8 mouse cellular contexts compared by ENCODE assay signal in genomic region chr5:28166256-28167231, GRCm38 (mm10). TPM values are rescaled to one million over a fixed set of nuclear protein-coding genes. Genes with fewer than 3 reads are reported as not detected.
DNase-seq lines count a peak whose midpoint lies in the region; ATAC-seq and TF ChIP-seq lines count a peak whose summit lies in the region.

No protein-coding gene starts in this region.

- peaks cover 54% of the 10 kb centered on the region for H3K27me3 ChIP-seq in hindbrain, embryonic 16.5 days (replicated peaks; ENCODE audit: control insufficient read depth, insufficient read depth, low read length)
- peaks cover 93% of the 10 kb centered on the region for H3K27me3 ChIP-seq in liver, embryonic 14.5 days (ENCODE audit: control insufficient read depth, insufficient read depth, low read length)

- no peak for TF ChIP-seq CTCF in embryonic fibroblast, embryonic 13.5 days (IDR thresholded peaks at IDR 0.05; ENCODE audit: borderline replicate concordance, insufficient read depth, low read length)
- no peak for TF ChIP-seq CTCF in liver, embryonic 14.5 days (IDR thresholded peaks at IDR 0.05; ENCODE audit: low read depth)
- no peak for TF ChIP-seq CTCF in olfactory bulb, adult 2 months (IDR thresholded peaks at IDR 0.05; ENCODE audit: insufficient read depth, low read depth, low read length)

- WGBS in hindbrain, embryonic 16.5 days: under 1% methylated on average over 96 of the region's 111 CpGs
- under 1% methylated on average over 105 of the region's 111 CpGs for WGBS in liver, embryonic 14.5 days (ENCODE audit: insufficient replicate concordance)
- WGBS in olfactory bulb, adult 2 months: under 1% methylated on average over 111 of the region's 111 CpGs

- no peak for TF ChIP-seq EP300 in liver, embryonic 14.5 days (IDR thresholded peaks at IDR 0.05; ENCODE audit: low read depth)

- H3K36me3 ChIP-seq in hindbrain, embryonic 16.5 days (ENCODE audit: control insufficient read depth, insufficient read depth, low read length): no peaks in the 10 kb centered on the region
- no peaks in the 10 kb centered on the region for H3K36me3 ChIP-seq in liver, embryonic 14.5 days (replicated peaks; ENCODE audit: control insufficient read depth, insufficient read depth, low read depth)

- peak overlapping the region; percentile 66 for H3K9ac ChIP-seq in hindbrain, embryonic 16.5 days (ENCODE audit: low read depth, low read length)
- no peak overlapping the region for H3K9ac ChIP-seq in liver, embryonic 14.5 days (replicated peaks)

- no peak for ATAC-seq in hindbrain, embryonic 16.5 days
- no peak for ATAC-seq in liver, embryonic 14.5 days (ENCODE audit: insufficient read depth)

- no peaks in the 10 kb centered on the region for H3K9me3 ChIP-seq in hindbrain, embryonic 16.5 days (ENCODE audit: control insufficient read depth, low read length)
- no peaks in the 10 kb centered on the region for H3K9me3 ChIP-seq in liver, embryonic 14.5 days (ENCODE audit: control insufficient read depth, low read length)

- H3K4me3 ChIP-seq in embryonic fibroblast, embryonic 13.5 days (ENCODE audit: insufficient read depth, low read length): peak overlapping the region; percentile 34
- peak overlapping the region; percentile 59 for H3K4me3 ChIP-seq in hindbrain, embryonic 16.5 days (ENCODE audit: low read length)
- H3K4me3 ChIP-seq in liver, embryonic 14.5 days (ENCODE audit: insufficient read depth in 1 of 2, low read depth in 2 of 2, low read length in 2 of 2): peak overlapping the region in 1 of 2 experiments; percentile 39; a peak in 1 of 4 replicates
- peak overlapping the region; percentile 32 for H3K4me3 ChIP-seq in olfactory bulb, adult 2 months (ENCODE audit: insufficient read depth, low read depth, low read length)

- no peak for TF ChIP-seq POLR2A in embryonic fibroblast, embryonic 13.5 days (IDR thresholded peaks at IDR 0.05; ENCODE audit: low read depth, low read length)
- TF ChIP-seq POLR2A in olfactory bulb, adult 2 months (IDR thresholded peaks at IDR 0.05; ENCODE audit: insufficient read depth, low read depth, low read length): no peak

- no peak overlapping the region for H3K27ac ChIP-seq in embryonic fibroblast, embryonic 13.5 days (ENCODE audit: insufficient read depth, low read length)
- peak overlapping the region; percentile 87 for H3K27ac ChIP-seq in hindbrain, embryonic 16.5 days (ENCODE audit: low read depth, low read length)
- no peak overlapping the region for H3K27ac ChIP-seq in liver, embryonic 14.5 days
- H3K27ac ChIP-seq in olfactory bulb, adult 2 months (ENCODE audit: insufficient read depth, low read depth, low read length): no peak overlapping the region

- H3K4me2 ChIP-seq in hindbrain, embryonic 16.5 days (ENCODE audit: low read length): peak overlapping the region; percentile 85
- peak overlapping the region; percentile 57 for H3K4me2 ChIP-seq in liver, embryonic 14.5 days (ENCODE audit: low read depth)

- H3K4me1 ChIP-seq in embryonic fibroblast, embryonic 13.5 days (ENCODE audit: control insufficient read depth, insufficient read depth, low read length): no peaks in the 10 kb centered on the region
- H3K4me1 ChIP-seq in hindbrain, embryonic 16.5 days (ENCODE audit: control insufficient read depth, insufficient read depth, low read depth, low read length): peaks cover 13% of the 10 kb centered on the region
- H3K4me1 ChIP-seq in liver, embryonic 14.5 days (replicated peaks; ENCODE audit: control insufficient read depth in 2 of 2, insufficient read depth in 2 of 2, low read length in 1 of 2): no peaks in the 10 kb centered on the region
- peaks cover 15% of the 10 kb centered on the region for H3K4me1 ChIP-seq in olfactory bulb, adult 2 months (ENCODE audit: control insufficient read depth, insufficient read depth, low read length)

- peak; percentile 38 for DNase-seq in ovary, postnatal 36 days (ENCODE audit: low spot score)
- no peak for DNase-seq in ovary, adult 18-20 months (ENCODE audit: low spot score)
- DNase-seq in brain, adult 2 months (ENCODE audit: low read depth, low spot score): peak; percentile 42
- no peak for DNase-seq in liver, embryonic 14.5 days (ENCODE audit: low read depth in 3 of 3, low spot score in 3 of 3)
- DNase-seq in right cerebral cortex, postnatal 25 days: no peak

RNA-seq across cellular contexts. Expression of gene En2, which starts 1.1 kb away (rescaled TPM):
- polyA plus RNA-seq in embryonic fibroblast, embryonic 13.5 days (2011; ENCODE audit: insufficient read length, low read depth, missing spikeins): not detected in 2 replicates
- 0.40 and 0.55 TPM in 2 replicates for polyA plus RNA-seq in hindbrain, embryonic 16.5 days (2015; fragmentation: Nextera tagmentation; extraction: Ambion mirVana)
- polyA plus RNA-seq in liver, embryonic 14.5 days (2012; rRNA removed): not detected in 2 replicates
- not detected in 2 replicates for polyA plus RNA-seq in liver, embryonic 14.5 days (2014; fragmentation: Nextera tagmentation; extraction: Ambion mirVana)
- not detected in 2 replicates for polyA plus RNA-seq in olfactory bulb, adult 2 months (2012; ENCODE audit: insufficient read depth, insufficient read length, low replicate concordance, missing spikeins)

Comparison
In these comparisons a context has a peak if more than half of its experiments do, and no peak if none do; other contexts are left out.
1. DNase-seq: peak in ovary, postnatal 36 days (single experiment) and brain, adult 2 months (single experiment); none in ovary, adult 18-20 months (single experiment), liver, embryonic 14.5 days (0 of 3) and right cerebral cortex, postnatal 25 days (single experiment).